Mouse (Mus musculus) left cerebral cortex, adult 2 months (tissue): ENCODE measurements around the gene Ppp1r9a. TPM values are rescaled to one million over a fixed set of nuclear protein-coding genes. Genes with fewer than 3 reads are reported as not detected.

ENCODE experiments used
- DNase-seq, 2 experiments: peaks; one replicate each; pipeline ENCODE4 v3.0.0; 2021 to 2022; ENCODE audit warnings: low spot score in 2 of 2, mixed read lengths in 1 of 2; ENCODE audit errors: extremely low spot score in 1 of 2
- H3K27ac ChIP-seq: fragments of 200-600 bp; 2 replicates; pipeline ENCODE4 v1.8.1; 2022
- H3K4me3 ChIP-seq: fragments of 200-600 bp; 2 replicates; pipeline ENCODE4 v1.8.1; 2022
- CTCF ChIP-seq: fragments of 200-600 bp; IDR thresholded peaks from 2 replicates; pipeline ENCODE4 v1.8.1; 2022; ENCODE audit warnings: antibody characterized with exemption, mild to moderate bottlenecking, moderate library complexity
- intact Hi-C: fragments of 180-260 bp; cut with DNase I; formaldehyde crosslinking; loops from one replicate; pipeline ENCODE4 v1.15.1; 2025
- total RNA-seq, 2 experiments: library from RNA; stranded (reverse); gene quantifications; 2 replicates each; pipeline ENCODE4 v1.2.3; 2021

The Ppp1r9a gene
- total RNA-seq, 2 experiments from 2014 or later: 194 TPM

- H3K4me3 ChIP-seq: no peak overlapping the region
- no peak for TF ChIP-seq CTCF
- no peak overlapping the region for H3K27ac ChIP-seq
- intact Hi-C loops: no loop called here
- DNase-seq: no peak
These were observed 232.3 kb downstream of the Ppp1r9a start for GRCm38 (mm10) chr6:5134986-5135385.

GRCm38 (mm10) chr6:5136046-5136445 is 233.3 kb downstream of the Ppp1r9a start:
- intact Hi-C loops: no loop called here

DNA sequence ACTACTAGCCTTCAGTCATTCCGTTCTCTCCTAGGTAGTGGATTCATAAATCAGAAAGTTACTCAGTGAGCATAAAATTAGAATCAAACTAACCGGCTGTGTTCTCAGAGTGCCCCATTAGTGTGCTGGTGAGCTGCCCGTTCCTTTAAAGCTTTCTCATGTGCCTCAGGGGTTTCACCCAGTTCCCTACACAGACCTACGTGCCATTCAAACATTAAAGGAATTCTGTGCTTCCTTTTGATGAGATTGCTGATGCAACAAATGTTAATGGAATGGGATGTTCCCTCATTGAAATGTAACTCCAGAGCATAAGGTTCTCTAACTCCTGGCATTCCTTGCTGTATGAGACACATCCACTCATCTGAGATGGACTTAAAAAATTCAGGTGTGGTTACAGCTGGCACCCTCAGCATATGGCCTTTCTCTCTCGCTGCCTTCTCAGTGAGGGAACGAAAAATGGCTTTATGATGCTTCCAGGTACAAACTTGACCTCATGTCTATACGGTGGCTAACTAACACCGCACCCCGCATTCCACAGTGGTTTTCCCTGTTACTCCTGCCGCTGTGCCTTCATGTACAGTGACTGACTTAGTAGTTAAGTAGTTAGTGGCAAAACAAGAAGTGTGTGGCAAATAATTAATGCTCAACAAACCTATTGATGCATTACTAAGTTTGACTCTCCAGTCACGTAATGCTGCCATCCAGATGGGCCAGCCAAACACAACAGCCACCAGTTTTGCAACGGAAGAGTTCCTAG is 236.3 kb downstream of the Ppp1r9a start:
- no peak overlapping the region for H3K27ac ChIP-seq
- no peak for TF ChIP-seq CTCF
- DNase-seq: no peak
- H3K4me3 ChIP-seq: no peak overlapping the region
- intact Hi-C loops: no loop called here

More at GRCm38 (mm10) chr6:5136046-5136445, 233.3 kb downstream of the Ppp1r9a start:
- no peak for TF ChIP-seq CTCF
- no peak for DNase-seq
- H3K27ac ChIP-seq: no peak overlapping the region
- no peak overlapping the region for H3K4me3 ChIP-seq

- intact Hi-C loops: no loop called here
- no peak for DNase-seq
- TF ChIP-seq CTCF: no peak
- Histone ChIP-seq H3K4me3 (no peak overlapping the region), H3K27ac (no peak overlapping the region)
These were observed 236.9 kb downstream of the Ppp1r9a start for GRCm38 (mm10) chr6:5139666-5140065.

- Histone ChIP-seq H3K27ac (no peak overlapping the region), H3K4me3 (no peak overlapping the region)
- no peak for TF ChIP-seq CTCF
- no peak for DNase-seq
- intact Hi-C loops: no loop called here
These were observed 244.9 kb downstream of the Ppp1r9a start for GRCm38 (mm10) chr6:5147488-5148142.

DNA sequence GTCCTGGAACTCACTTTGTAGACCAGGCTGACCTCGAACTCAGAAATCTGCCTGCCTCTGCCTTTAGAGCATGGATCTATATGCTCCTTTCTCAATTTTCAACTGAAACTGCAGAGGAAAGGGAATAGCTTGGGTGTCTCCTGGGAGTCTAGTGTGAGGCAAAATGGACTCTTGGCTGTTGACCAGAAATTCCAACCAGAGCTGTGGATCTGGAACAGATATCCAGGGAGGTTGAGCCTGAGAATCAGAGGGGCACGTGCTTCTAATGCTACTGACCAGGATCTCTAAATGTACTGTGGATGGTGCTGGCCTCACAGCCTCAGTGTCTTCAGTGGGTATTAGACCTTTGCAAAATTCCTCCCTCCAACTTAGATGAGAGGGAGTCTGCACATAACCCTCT is 247.2 kb downstream of the Ppp1r9a start:
- intact Hi-C loops: no loop called here
- no peak for DNase-seq
- no peak overlapping the region for H3K4me3 ChIP-seq
- TF ChIP-seq CTCF: no peak
- H3K27ac ChIP-seq: no peak overlapping the region

GRCm38 (mm10) chr6:5151171-5151570 is 248.5 kb downstream of the Ppp1r9a start:
- H3K27ac ChIP-seq: no peak overlapping the region
- H3K4me3 ChIP-seq: no peak overlapping the region
- TF ChIP-seq CTCF: no peak
- intact Hi-C loops: no loop called here
- DNase-seq: no peak

DNA sequence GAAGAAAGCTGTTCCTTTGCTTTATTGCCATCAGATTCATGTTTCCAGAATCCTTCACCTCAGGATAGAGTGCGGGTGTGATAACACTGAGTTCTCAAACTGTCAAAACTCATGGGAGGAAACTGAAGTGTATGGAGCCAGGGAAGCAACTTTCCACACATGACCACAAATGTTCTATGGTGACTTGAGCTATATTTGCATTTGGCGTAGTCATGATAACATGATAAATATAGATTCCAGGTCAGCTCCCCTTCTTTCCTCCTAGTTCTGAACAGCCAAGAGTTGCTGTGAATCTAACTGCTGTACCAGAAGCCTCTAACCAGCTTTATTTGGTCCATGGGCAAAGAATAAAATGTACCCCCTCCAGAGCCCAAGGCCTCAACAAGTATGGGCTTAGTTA is 249.5 kb downstream of the Ppp1r9a start:
- Histone ChIP-seq H3K27ac (no peak overlapping the region), H3K4me3 (no peak overlapping the region)
- DNase-seq: no peak
- TF ChIP-seq CTCF: no peak
- intact Hi-C loops: no loop called here

GRCm38 (mm10) chr6:5154786-5155185 is 252.1 kb downstream of the Ppp1r9a start:
- H3K27ac ChIP-seq: no peak overlapping the region
- H3K4me3 ChIP-seq: no peak overlapping the region
- TF ChIP-seq CTCF: no peak
- DNase-seq: no peak
- intact Hi-C loops: loop anchor here (5.0 kb wide), 1 partner anchor 228 kb away; the partner anchor contains the start of gene Asb4

DNA sequence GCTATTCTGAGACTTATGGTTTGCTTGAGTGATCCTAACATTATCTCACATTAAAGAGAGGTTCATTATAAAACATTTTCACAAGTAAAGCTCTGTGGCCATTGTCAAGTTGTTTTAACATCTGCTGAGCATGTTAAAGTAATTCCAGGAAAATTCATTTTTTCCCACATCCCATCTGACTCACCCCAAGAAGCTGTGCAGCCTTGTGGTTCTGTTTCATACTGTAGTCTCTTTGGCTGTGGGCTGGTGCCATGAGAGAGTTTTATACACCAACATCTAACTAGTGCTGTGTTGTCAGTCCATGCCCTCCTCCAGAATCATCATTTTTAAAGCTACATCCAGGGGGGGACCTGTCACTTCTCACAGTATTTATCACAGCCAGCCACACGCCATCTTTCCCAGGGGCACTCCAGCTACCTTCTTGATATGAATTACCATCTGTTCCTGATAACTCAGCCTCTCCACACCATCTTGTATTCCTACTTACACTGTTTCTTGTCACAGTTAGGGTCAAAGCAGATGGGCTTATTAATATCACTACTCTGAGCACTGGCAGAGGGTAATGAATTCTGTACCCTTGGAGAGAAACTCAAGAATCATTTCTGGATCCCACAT is 252.7 kb downstream of the Ppp1r9a start:
- no peak overlapping the region for H3K27ac ChIP-seq
- DNase-seq: no peak
- no peak for TF ChIP-seq CTCF
- H3K4me3 ChIP-seq: no peak overlapping the region
- intact Hi-C loops: loop anchor here (5.0 kb wide), 1 partner anchor 227 kb away; the partner anchor contains the start of gene Asb4

DNA sequence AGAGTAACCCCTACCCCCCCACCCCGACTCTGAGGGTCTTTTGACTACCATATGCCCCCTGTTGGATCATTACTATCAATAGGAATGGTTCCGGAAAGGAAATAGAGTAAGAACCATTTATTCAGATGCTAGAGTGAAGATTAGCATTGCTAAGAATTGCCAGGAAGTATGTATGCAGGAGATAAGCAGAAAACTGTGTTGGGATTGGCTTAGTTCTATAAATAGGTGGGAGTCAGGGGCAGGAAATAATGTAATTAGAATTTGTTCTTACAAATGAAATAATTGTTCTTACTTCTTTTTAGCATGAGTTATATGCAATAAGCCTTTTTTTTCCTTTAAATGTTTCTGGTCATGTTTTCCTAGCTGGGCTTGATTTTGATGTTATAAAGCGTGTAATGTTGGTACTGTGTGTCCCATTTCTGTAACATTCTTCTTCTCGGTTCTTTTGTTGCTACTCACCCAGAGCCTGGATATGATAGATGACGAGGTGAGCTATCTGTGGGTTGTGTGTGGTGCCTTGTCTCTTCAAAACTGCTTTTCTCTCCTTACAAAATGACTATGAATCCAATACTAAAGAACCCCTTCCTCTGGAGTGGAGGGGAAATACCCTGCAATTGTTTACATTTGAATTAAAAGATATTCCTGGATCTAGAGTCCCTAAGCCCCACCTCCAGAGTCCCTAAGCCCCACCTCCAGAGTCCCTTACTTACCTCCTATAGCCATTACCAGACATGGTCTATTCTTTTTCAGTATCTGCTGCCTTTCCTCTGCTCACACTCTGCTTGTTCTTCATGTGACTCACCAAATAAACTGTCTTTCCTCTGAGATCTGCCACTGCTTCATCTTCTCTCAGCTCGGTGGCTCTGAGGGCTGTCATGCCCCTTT is 254.1 kb downstream of the Ppp1r9a start:
- Histone ChIP-seq H3K4me3 (no peak overlapping the region), H3K27ac (no peak overlapping the region)
- DNase-seq: no peak
- intact Hi-C loops: loop anchor here (5.0 kb wide), 1 partner anchor 226 kb away; the partner anchor contains the start of gene Asb4
- TF ChIP-seq CTCF: no peak
